Comparison of ENCODE assay signal across 18 mouse cellular contexts in the genomic region with DNA sequence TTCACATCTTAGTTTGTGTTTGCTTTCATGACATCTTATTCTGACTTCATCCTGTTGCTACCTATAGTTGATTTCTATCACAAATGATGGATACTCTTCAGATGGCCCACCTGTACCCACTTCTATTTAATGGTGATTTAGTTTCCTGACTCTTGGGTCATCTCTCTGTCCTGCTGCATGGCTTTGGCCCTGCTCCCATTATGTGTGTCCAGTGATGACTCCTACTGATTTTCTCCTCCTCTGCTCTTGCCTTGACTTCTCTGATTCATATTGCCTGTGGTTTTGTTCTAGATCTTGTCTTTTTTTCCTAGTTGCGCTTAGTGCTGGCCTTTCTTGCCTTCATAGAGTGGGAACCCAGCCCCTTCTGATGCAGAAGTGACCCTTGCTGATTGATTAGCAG.
"Had no signal": no experiment of that assay in that cellular context is flagged by ENCODE, and none has a peak within 500 bp of the region (broad histone marks: within the 10 kb centered on the region; RNA-seq: fewer than 3 reads in every experiment).

No protein-coding gene starts in this region.

- H3K4me1 ChIP-seq: midbrain, embryonic 15.5 days; neural tube, embryonic 12.5 days had no signal

- ATAC-seq: midbrain, embryonic 15.5 days had no signal

- H3K27me3 ChIP-seq: limb, embryonic 13.5 days; lung, embryonic 15.5 days; megakaryocyte, embryonic 14.5 days; midbrain, embryonic 15.5 days; neural tube, embryonic 12.5 days had no signal

- H3K4me2 ChIP-seq: limb, embryonic 13.5 days; lung, embryonic 15.5 days; midbrain, embryonic 11.5 days; midbrain, embryonic 15.5 days; neural tube, embryonic 12.5 days had no signal

- H3K9me3 ChIP-seq: limb, embryonic 13.5 days; lung, embryonic 15.5 days; megakaryocyte, embryonic 14.5 days; midbrain, embryonic 15.5 days; neural tube, embryonic 12.5 days had no signal

- DNase-seq: kidney, adult 11 months; kidney, postnatal 10 days; kidney, postnatal 4 days; left cerebral cortex, postnatal 4 days; lung, postnatal 14 days; retina, postnatal 1 day; right cerebral cortex, postnatal 4 days; spleen, adult 18-20 months; thymus, adult 18-20 months; thymus, postnatal 14 days had no signal

- H3K36me3 ChIP-seq: limb, embryonic 13.5 days; lung, embryonic 15.5 days; midbrain, embryonic 15.5 days had no signal

- H3K9ac ChIP-seq: limb, embryonic 13.5 days; lung, embryonic 15.5 days; midbrain, embryonic 15.5 days; neural tube, embryonic 12.5 days had no signal

- H3K27ac ChIP-seq: layer of hippocampus, adult 2 months; limb, embryonic 13.5 days; lung, embryonic 15.5 days; macrophage; midbrain, embryonic 15.5 days; neural tube, embryonic 12.5 days had no signal

- H3K4me3 ChIP-seq: layer of hippocampus, adult 2 months; limb, embryonic 13.5 days; lung, embryonic 15.5 days; megakaryocyte, embryonic 14.5 days; midbrain, embryonic 15.5 days; neural tube, embryonic 12.5 days had no signal
